Mouse (Mus musculus) MEL (cell line): ENCODE measurements at regions not wholly inside any gene's neighbourhood (a gene's known extent, or its start where the extent isn't known, plus 50 kb on each side); places are given as distances from the start of the nearest gene placed in this dataset.

ENCODE experiments used
- DNase-seq: peaks from one replicate; pipeline ENCODE4 v3.0.0; 2011; ENCODE audit warnings: low read depth, low spot score
- H3K27ac ChIP-seq: 2 replicates; pipeline ENCODE4 v1.5.1; 2012; ENCODE audit warnings: low read depth, mild to moderate bottlenecking, control low read depth, low read length, moderate library complexity; ENCODE audit not compliant: control insufficient read depth
- H3K27me3 ChIP-seq, 2 experiments: fragments of 150-350 bp in 1 of 2; sonication (generic) in 1 of 2; 2 replicates each; pipeline ENCODE4 v1.6.1; 2012; ENCODE audit warnings: low read length in 2 of 2, mild to moderate bottlenecking in 2 of 2, improper control_type of control experiment in 1 of 2, moderate library complexity in 1 of 2; ENCODE audit not compliant: insufficient read depth in 2 of 2, control insufficient read depth in 1 of 2
- H3K36me3 ChIP-seq, 2 experiments: 2 replicates each; pipeline ENCODE4 v1.6.1; 2012 to 2014; ENCODE audit warnings: low read length in 2 of 2, improper control_type of control experiment in 1 of 2, inconsistent platforms in 1 of 2, mild to moderate bottlenecking in 1 of 2; ENCODE audit not compliant: insufficient read depth in 2 of 2, control insufficient read depth in 1 of 2
- H3K4me1 ChIP-seq, 2 experiments: fragments of 150-350 bp in 1 of 2; sonication (generic) in 1 of 2; 2 replicates each; pipeline ENCODE4 v1.6.1; 2012; ENCODE audit warnings: low read length in 2 of 2, improper control_type of control experiment in 1 of 2, mild to moderate bottlenecking in 1 of 2; ENCODE audit not compliant: insufficient read depth in 2 of 2, control insufficient read depth in 1 of 2
- H3K4me3 ChIP-seq, 2 experiments: fragments of 150-350 bp in 1 of 2; sonication (generic) in 1 of 2; 2 replicates each; pipeline ENCODE4 v1.5.1; 2012; ENCODE audit warnings: low read depth in 2 of 2, low read length in 2 of 2, mild to moderate bottlenecking in 2 of 2, moderate library complexity in 2 of 2, control low read depth in 1 of 2, improper control_type of control experiment in 1 of 2; ENCODE audit not compliant: control insufficient read depth in 1 of 2, insufficient read depth in 1 of 2
- H3K79me2 ChIP-seq: 2 replicates; pipeline ENCODE4 v1.6.1; 2012; ENCODE audit warnings: mild to moderate bottlenecking, low read length, moderate library complexity; ENCODE audit not compliant: control insufficient read depth, poor library complexity, insufficient read depth
- H3K9ac ChIP-seq: 2 replicates; pipeline ENCODE4 v1.6.1; 2012; ENCODE audit warnings: low read depth, mild to moderate bottlenecking, control low read depth, low read length, moderate library complexity; ENCODE audit not compliant: control insufficient read depth, poor library complexity, severe bottlenecking
- H3K9me3 ChIP-seq: fragments of 150-350 bp; sonication (generic); replicated peaks from 2 replicates; pipeline ENCODE4 v1.6.1; 2012; ENCODE audit warnings: mild to moderate bottlenecking, low read length, improper control_type of control experiment, moderate library complexity; ENCODE audit not compliant: insufficient read depth
- CHD1 ChIP-seq: IDR thresholded peaks from 2 replicates; pipeline ENCODE4 v1.6.1; 2012; ENCODE audit warnings: low read depth, mild to moderate bottlenecking, inconsistent platforms, low read length, improper control_type of control experiment
- CTCF ChIP-seq, 3 experiments: IDR thresholded peaks in 2 of 3; conservative IDR thresholded peaks in 1 of 3; 2 replicates each; pipeline ENCODE4 v1.5.1; 2011 to 2012; ENCODE audit warnings: low read length in 3 of 3, low read depth in 2 of 3, mild to moderate bottlenecking in 2 of 3, improper control_type of control experiment in 1 of 3, inconsistent platforms in 1 of 3, mixed read lengths in 1 of 3, moderate library complexity in 1 of 3; ENCODE audit not compliant: control insufficient read depth in 1 of 3, insufficient read depth in 1 of 3, poor library complexity in 1 of 3, severe bottlenecking in 1 of 3
- E2F4 ChIP-seq: IDR thresholded peaks from 2 replicates; pipeline ENCODE4 v1.6.1; 2011; ENCODE audit warnings: low read depth, low read length, improper control_type of control experiment, borderline replicate concordance
- ELF1 ChIP-seq: IDR thresholded peaks from 2 replicates; pipeline ENCODE4 v1.6.1; 2014; ENCODE audit warnings: low read depth, mild to moderate bottlenecking, inconsistent platforms, low read length, improper control_type of control experiment, moderate library complexity
- EP300 ChIP-seq, 2 experiments: IDR thresholded peaks; 2 replicates each; pipeline ENCODE4 v1.6.1; 2011; ENCODE audit warnings: improper control_type of control experiment in 2 of 2, low read length in 2 of 2, low read depth in 1 of 2, mild to moderate bottlenecking in 1 of 2
- ETS1 ChIP-seq: IDR thresholded peaks from 2 replicates; pipeline ENCODE4 v1.6.1; 2012; ENCODE audit warnings: low read depth, mild to moderate bottlenecking, inconsistent platforms, low read length, improper control_type of control experiment, moderate library complexity
- GABPA ChIP-seq: IDR thresholded peaks from 2 replicates; pipeline ENCODE4 v1.6.1; 2012; ENCODE audit warnings: low read depth, mild to moderate bottlenecking, inconsistent platforms, low read length, improper control_type of control experiment, moderate library complexity
- GATA1 ChIP-seq: IDR thresholded peaks from 2 replicates; pipeline ENCODE4 v1.6.1; 2011; ENCODE audit warnings: low read depth, low read length, improper control_type of control experiment
- MAFK ChIP-seq: IDR thresholded peaks from 2 replicates; pipeline ENCODE4 v1.6.1; 2011; ENCODE audit warnings: low read depth, mild to moderate bottlenecking, low read length, improper control_type of control experiment, borderline replicate concordance
- MAZ ChIP-seq: IDR thresholded peaks from 2 replicates; pipeline ENCODE4 v1.6.1; 2012; ENCODE audit warnings: low read depth, mild to moderate bottlenecking, inconsistent platforms, low read length, improper control_type of control experiment
- MXI1 ChIP-seq: IDR thresholded peaks from 2 replicates; pipeline ENCODE4 v1.6.1; 2011; ENCODE audit warnings: mild to moderate bottlenecking, low read depth, low read length, improper control_type of control experiment
- NELFE ChIP-seq: IDR thresholded peaks from 2 replicates; pipeline ENCODE4 v1.6.1; 2011; ENCODE audit warnings: low read depth, low read length, improper control_type of control experiment
- POLR2A ChIP-seq, 2 experiments: IDR thresholded peaks; 2 replicates each; pipeline ENCODE4 v1.6.1; 2011 to 2012; ENCODE audit warnings: low read length in 2 of 2, mild to moderate bottlenecking in 2 of 2, control low read depth in 1 of 2, improper control_type of control experiment in 1 of 2, low read depth in 1 of 2, moderate library complexity in 1 of 2; ENCODE audit not compliant: control insufficient read depth in 1 of 2, insufficient read depth in 1 of 2, poor library complexity in 1 of 2
- POLR2AphosphoS2 ChIP-seq: IDR thresholded peaks from 2 replicates; pipeline ENCODE4 v1.6.1; 2011; ENCODE audit warnings: low read length, improper control_type of control experiment
- POLR2AphosphoS5 ChIP-seq: IDR thresholded peaks from 2 replicates; pipeline ENCODE4 v1.6.1; 2012; ENCODE audit warnings: low read depth, borderline replicate concordance, mild to moderate bottlenecking, inconsistent platforms, low read length, moderate library complexity, mixed read lengths
- RAD21 ChIP-seq: IDR thresholded peaks from 2 replicates; pipeline ENCODE4 v1.6.1; 2011; ENCODE audit warnings: mild to moderate bottlenecking, low read depth, low read length, improper control_type of control experiment
- RCOR1 ChIP-seq: IDR thresholded peaks from 2 replicates; pipeline ENCODE4 v1.6.1; 2012; ENCODE audit warnings: low read depth, mild to moderate bottlenecking, inconsistent platforms, low read length, improper control_type of control experiment
- SIN3A ChIP-seq: IDR thresholded peaks from 2 replicates; pipeline ENCODE4 v1.6.1; 2012; ENCODE audit warnings: low read length, improper control_type of control experiment, inconsistent platforms
- SMC3 ChIP-seq: IDR thresholded peaks from 2 replicates; pipeline ENCODE4 v1.6.1; 2011; ENCODE audit warnings: low read depth, low read length, improper control_type of control experiment
- TBP ChIP-seq: IDR thresholded peaks from 2 replicates; pipeline ENCODE4 v1.8.0; 2011; ENCODE audit warnings: low read depth, low read length, improper control_type of control experiment
- USF1 ChIP-seq: IDR thresholded peaks from 2 replicates; pipeline ENCODE4 v1.6.1; 2014; ENCODE audit warnings: low read depth, mild to moderate bottlenecking, inconsistent platforms, low read length, improper control_type of control experiment, moderate library complexity
- ZC3H11A ChIP-seq: IDR thresholded peaks from 2 replicates; pipeline ENCODE4 v1.6.1; 2012; ENCODE audit warnings: low read depth, mild to moderate bottlenecking, inconsistent platforms, low read length, improper control_type of control experiment
- ZKSCAN1 ChIP-seq: IDR thresholded peaks from 2 replicates; pipeline ENCODE4 v1.6.1; 2012; ENCODE audit warnings: low read depth, mild to moderate bottlenecking, inconsistent platforms, low read length, improper control_type of control experiment, moderate library complexity
- ZNF384 ChIP-seq: IDR thresholded peaks from 2 replicates; pipeline ENCODE4 v1.6.1; 2012; ENCODE audit warnings: low read depth, mild to moderate bottlenecking, inconsistent platforms, low read length, improper control_type of control experiment

- TF ChIP-seq ZC3H11A (peak; percentile 53; the same call in 1 of the 2 replicates), MAZ (no peak), ELF1 (no peak), POLR2AphosphoS2 (no peak), USF1 (no peak), EP300 (IDR thresholded peaks at IDR 0.05; ENCODE audit: low read depth in 1 of 2, low read length in 2 of 2) (no peak), SMC3 (peak; percentile 77), ZNF384 (no peak), TBP (no peak), E2F4 (no peak), POLR2AphosphoS5 (no peak), RAD21 (peak; percentile 80), MXI1 (no peak), NELFE (no peak), GATA1 (no peak), RCOR1 (no peak), CTCF (IDR thresholded peaks at IDR 0.05 in 2 of 3, conservative IDR thresholded peaks at IDR 0.05 in 1 of 3; ENCODE audit: control insufficient read depth in 1 of 3, insufficient read depth in 1 of 3, low read depth in 2 of 3, low read length in 3 of 3, poor library complexity in 1 of 3, severe bottlenecking in 1 of 3) (peak; percentile 64 to 89 (median 68)), MAFK (no peak), ZKSCAN1 (no peak), CHD1 (no peak), ETS1 (no peak)
Observed at GRCm38 (mm10) chr15:41162793-41163192, 1028.6 kb downstream of the 9330182O14Rik start (continued).

DNA sequence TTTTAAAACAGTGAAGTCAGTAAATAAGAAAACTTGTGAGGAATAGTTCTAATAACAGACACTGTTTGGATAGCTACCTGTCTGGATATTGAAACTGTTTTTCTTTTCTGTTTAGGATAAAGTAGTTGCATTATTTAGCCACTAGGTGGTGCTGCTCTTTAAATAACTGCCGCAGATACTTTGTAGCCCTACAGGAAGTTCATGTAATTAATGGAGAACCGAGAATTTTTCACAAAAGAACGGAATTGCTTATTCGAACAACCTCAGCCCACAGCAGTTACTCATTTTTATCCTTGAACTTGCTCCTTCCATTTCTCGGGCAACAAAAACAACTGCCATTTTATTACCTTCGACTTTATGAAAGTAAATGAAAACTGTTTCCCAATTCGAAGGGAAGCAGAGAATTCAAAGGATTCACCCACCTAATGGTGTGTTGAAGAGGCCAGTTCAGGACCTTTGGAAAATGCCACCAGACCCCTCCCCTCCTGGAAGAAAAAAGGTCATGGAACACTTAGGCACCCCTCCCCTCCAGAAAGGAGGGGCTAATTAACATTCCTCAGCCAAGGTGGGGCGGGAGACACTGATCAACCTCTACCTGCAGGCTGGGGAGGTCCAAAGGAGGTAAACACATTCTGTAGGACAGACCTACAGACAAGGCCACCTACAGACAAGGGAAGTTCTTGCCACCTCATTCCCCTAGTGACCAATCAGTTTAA lies 1029.6 kb downstream of the 9330182O14Rik start:
- H3K4me3 ChIP-seq = peak overlapping the region; percentile 55 to 73
- DNase-seq = peak; percentile 88
- H3K27ac ChIP-seq = no peak overlapping the region
- no peaks in the 10 kb centered on the region for H3K9me3 ChIP-seq
- no peaks in the 10 kb centered on the region for H3K79me2 ChIP-seq
- H3K9ac ChIP-seq = peak overlapping the region; percentile 31; the same call in 1 of the 2 replicates
- peaks cover 3% of the 10 kb centered on the region in 2 experiments; a peak in 2 of 4 replicates for H3K27me3 ChIP-seq
- no peaks in the 10 kb centered on the region for H3K36me3 ChIP-seq
- peaks cover 0 to 4% of the 10 kb centered on the region in 2 experiments; a peak in 1 of 4 replicates for H3K4me1 ChIP-seq
- no peak for TF ChIP-seq SIN3A
- TF ChIP-seq SMC3 = peak; percentile 81
- no peak for TF ChIP-seq GABPA
- TF ChIP-seq RAD21 = peak; percentile 92
- TF ChIP-seq ELF1 = peak; percentile 44; the same call in 1 of the 2 replicates
- TF ChIP-seq CTCF (IDR thresholded peaks at IDR 0.05 in 2 of 3, conservative IDR thresholded peaks at IDR 0.05 in 1 of 3; ENCODE audit: control insufficient read depth in 1 of 3, insufficient read depth in 1 of 3, low read depth in 2 of 3, low read length in 3 of 3, poor library complexity in 1 of 3, severe bottlenecking in 1 of 3) = peak; percentile 30 to 95 (median 67)
- TF ChIP-seq ZC3H11A = peak; percentile 65
- TF ChIP-seq POLR2AphosphoS5 = no peak
- TF ChIP-seq POLR2A (IDR thresholded peaks at IDR 0.05; ENCODE audit: control insufficient read depth in 1 of 2, insufficient read depth in 1 of 2, low read depth in 1 of 2, low read length in 2 of 2, poor library complexity in 1 of 2) = no peak
